Mouse (Mus musculus): ENCODE data around the gene Stt3a. TPM values are rescaled to one million over a fixed set of nuclear protein-coding genes. Genes with fewer than 3 reads are reported as not detected.

Stt3a gene
- 10 to 100 TPM; 66.8 to 84.0 TPM for total RNA-seq (2021)

DNA sequence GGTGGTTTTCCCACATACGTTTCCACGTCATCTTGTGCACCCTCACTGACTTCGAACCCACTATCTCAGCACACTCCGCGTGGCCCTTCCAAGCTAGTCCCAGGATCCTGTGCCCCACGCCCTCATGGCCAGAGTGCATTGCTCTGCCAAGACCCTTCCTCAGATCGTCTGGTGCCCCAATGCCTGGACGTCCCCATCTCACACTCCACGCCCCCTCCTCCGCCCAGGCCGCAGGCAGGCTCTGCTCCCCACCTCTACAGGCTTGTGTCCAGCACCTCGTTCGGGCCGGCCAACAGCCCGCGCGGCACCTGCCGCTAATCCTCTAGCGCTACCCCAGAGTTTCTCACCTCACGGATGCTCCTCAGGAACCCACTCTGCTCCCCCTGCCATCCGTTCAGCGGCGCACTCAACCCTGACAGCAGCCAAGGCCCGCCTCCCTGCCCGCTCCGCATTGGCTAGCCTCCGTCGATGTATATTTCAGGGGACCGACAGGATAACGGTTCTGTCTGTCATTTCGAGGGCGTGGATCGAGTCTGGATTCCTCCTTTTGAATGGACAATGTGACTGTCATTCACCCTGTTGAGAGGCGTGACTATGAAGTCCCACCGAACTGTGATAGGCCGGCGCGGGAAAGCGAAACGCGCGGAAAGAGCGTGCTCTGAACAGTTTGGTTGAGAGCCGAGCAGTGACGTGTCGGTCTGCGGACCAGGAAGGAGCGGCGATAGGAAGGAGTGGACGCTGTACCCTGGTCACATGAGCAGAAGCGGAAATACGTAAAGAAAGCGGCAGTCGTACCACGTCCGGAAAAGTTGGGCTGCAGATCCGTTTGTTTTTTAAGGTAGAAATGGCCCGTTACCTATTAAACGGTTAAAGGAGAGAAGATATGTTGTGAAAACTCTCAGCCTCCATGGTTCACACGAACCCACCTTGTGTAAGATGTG is at the start of gene Stt3a:
Gene Stt3a, minus strand, starts transcription at position 477 of the 941 bp plus-strand sequence.
- DNase-seq (ENCODE audit: extremely low spot score in 1 of 2, low spot score in 1 of 2), result peak; percentile 96 to 98

DNA sequence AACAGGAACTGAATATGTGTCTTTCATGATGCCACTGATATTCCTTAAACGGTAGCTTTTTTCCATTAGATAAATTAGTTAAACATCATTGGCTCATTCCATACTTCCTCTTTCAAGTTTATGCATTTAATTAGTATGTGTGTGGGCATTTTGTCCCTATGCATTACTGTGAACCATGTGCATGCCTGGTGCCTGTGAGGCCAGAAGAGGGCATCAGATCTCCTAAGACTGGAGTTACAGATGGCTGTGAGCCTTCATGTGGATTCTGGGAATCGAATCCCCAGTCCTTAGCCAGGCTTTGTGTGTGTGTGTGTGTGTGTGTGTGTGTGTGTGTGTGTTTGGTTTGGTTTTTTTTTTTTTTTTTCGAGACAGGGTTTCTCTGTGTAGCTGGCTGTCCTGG is 47.0 kb upstream of the Stt3a start:
- DNase-seq (ENCODE audit: extremely low spot score in 1 of 2, low spot score in 1 of 2), result no peak

DNA sequence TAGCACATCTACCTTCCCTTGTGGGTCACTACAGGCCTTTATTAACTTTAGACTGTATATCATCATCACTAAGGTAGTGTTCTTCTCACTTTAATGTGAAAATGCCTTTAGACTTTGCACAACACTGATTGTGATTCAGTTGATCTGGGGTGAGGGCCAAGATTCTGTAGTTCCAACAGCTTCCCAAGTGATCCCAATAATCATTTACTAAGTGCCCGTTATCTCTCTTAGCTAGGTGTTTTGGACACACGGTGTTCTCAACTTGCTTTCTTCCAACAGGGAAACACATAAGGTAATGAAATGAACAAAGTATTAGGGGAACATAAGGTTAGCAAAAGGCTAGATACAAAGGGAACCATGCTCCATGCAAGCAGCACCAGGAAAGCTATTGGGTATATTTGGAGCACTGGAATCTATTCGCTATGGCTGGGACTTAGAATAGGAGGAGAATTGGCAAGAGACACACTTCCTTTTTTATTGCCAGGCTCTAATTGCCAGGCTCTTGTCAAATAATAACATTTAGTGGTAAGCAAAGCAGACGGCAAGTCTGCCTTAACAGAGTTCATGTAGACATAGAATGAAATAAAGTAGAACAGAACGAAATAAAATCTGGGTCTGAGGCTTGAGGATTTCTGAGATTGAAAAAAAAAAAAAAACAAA is 40.8 kb upstream of the Stt3a start:
- no peak for DNase-seq (ENCODE audit: extremely low spot score in 1 of 2, low spot score in 1 of 2)

DNA sequence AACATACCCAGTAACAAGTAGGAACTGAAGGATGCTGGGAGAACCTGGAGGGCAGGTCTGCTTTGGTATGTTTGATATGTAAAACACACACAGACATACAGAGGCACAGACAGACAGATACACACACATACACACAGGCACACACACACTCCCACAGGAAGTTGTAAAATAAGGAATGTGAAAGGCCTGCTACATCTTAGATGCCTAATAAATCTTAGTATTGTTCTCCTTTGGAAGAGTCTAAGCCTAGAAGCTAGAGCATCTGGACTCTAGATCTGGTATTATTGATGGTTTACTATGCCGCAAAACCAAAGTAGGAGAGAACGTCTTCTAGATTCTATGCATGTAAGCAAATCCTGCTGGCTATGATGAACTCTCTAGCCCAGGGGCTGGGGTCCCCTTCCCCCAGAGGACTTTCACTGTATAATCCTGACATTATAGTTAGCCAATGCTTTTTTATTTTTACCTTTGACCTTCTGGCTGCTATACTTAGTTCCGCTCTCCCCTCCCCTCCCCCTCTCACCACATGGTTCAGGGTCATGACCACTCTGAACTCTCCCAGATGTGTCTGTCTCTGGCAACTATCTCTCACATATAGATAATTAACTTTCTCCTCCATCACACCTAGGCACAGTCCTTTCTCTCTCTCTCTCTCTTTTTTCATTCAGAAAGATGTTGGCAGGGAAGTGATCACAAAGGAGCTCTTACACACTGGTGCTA is 37.9 kb upstream of the Stt3a start:
- no peak for DNase-seq (ENCODE audit: extremely low spot score in 1 of 2, low spot score in 1 of 2)

DNA sequence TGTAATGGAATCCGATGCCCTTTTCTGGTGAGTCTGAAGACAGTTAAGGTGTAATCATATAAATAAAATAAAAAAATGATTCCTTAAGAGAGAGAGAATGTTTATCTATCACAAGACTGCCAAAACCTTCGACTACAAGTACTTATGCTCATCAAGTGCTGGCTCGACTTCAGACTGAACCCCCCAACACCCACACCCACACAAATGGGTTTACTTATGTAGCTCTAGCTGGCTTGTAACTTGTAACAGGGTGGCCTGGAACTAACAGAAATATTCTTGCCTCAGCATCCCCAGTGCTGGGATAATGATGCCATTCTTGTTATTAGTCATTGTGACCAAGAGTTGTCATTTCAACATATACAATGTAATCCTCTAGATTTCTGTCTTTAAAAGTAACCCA is 36.4 kb upstream of the Stt3a start:
- no peak for DNase-seq (ENCODE audit: extremely low spot score in 1 of 2, low spot score in 1 of 2)

DNA sequence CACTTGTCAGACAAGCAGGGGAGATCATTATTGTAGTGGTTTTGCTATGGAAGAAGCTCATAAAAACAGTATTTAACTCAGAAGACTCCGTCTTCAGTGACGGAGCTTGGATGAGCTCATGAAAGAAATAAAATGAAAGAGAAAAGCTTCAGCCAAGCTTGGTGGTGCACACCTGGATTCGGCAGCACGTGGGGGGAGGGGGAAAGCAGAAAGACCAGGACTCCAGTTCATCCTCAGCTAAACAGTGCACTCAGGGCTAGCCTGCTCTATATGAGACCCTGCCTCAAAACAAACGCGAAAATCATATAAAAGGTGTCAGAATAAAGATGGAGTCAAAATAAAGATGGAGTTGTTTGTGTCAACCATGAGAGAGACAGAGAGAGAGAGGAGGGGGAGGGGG is 35.9 kb upstream of the Stt3a start:
- no peak for DNase-seq (ENCODE audit: extremely low spot score in 1 of 2, low spot score in 1 of 2)

DNA sequence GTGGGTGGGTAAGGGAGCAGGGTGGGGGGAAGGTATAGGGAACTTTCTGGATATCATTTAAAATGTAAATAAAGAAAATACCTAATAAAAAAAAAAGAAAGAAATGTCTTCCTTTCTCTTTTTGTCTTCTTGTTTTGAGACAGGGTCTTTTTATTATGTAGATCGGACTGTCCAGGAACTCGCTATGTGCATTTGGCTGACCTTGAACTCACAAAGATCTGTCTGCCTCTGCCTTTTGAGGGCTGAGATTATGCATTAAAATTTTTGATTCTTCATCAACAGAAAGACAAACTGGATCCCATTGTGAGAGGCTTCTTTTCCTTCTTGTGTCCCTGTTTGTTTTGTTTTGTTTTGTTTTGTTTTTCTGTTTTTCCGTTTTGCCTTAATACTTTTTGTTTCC is 35.5 kb upstream of the Stt3a start:
- no peak for DNase-seq (ENCODE audit: extremely low spot score in 1 of 2, low spot score in 1 of 2)

DNA sequence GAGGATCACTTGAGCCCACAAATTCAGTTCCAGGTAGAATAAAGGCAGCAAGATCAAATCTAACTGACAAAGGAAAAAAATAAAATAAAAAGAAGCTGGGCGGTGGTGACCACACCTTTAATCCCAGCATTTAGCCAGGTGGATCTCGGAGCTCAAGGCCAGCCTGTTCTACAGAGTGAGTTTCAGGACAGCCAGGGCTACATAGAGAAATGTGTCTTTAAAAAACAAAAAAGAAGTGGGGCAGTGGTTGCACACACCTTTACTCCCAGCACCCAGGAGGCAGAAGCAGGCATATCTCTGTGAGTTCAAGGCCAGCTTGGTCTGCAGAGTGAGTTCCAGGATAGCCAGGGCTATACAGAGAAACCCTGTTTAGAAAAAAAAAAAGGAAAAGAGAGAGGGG is 34.5 kb upstream of the Stt3a start:
- DNase-seq (ENCODE audit: extremely low spot score in 1 of 2, low spot score in 1 of 2), result no peak

DNA sequence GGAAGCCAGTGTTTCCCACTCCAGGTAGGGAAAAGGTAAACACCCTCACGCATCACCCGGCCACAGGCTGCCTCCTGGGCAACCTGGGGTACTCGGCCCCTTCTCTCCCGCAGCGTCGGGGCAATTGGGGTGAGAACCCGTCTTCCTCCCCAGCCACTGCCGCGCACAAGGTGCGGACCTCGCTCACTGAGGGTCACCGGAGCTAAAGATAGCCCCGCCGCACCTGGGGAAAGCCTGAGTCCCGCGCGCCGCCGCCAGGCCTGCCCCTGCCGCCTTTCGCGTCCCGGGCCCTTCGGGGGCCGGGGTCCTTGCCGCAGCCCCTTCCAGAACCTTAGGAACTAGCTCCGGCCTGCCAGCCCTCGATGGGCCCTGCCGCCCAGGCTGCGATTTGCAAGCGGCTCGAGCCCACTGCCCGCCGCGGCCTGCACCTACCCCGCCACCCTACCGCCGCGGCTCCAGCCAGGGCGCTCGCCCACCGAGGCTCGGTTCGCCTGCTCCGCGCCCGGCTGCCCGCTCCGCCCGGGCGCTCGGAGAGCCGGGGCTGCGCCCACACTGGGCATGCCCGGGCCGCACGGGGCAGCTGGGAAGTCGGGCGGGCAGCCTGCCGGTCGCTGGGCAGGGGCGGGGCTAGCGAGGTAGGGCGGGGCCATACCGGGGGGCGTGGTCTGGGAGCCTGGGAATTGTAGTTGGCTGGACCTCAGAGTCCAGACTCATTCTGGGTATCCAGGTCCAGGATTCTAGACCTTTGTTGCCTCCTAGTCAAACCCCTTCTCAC is 29.5 kb upstream of the Stt3a start, which contains the start of gene Ei24:
Gene Ei24, minus strand, starts transcription at position 613 of the 775 bp plus-strand sequence.
- peak; percentile 83 to 87 for DNase-seq (ENCODE audit: extremely low spot score in 1 of 2, low spot score in 1 of 2)

DNA sequence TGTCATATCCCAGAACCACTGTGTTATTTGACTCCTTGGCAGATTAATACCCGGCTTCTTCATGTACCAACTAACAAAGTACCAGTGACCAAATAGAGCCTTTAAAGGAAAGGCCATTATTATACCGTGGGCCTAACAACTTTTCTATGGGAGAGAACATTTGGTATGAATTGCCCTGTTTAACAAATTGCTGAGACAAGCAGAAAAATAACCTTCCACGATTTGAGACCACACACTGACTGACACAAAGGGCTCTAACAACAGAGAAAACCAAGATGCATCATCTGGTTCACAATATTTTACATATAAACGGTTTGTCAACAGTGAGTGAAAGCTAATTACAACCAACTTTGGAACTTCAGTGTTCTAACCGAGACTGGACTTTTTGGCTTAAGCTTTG is 28.7 kb upstream of the Stt3a start:
- no peak for DNase-seq (ENCODE audit: extremely low spot score in 1 of 2, low spot score in 1 of 2)

DNA sequence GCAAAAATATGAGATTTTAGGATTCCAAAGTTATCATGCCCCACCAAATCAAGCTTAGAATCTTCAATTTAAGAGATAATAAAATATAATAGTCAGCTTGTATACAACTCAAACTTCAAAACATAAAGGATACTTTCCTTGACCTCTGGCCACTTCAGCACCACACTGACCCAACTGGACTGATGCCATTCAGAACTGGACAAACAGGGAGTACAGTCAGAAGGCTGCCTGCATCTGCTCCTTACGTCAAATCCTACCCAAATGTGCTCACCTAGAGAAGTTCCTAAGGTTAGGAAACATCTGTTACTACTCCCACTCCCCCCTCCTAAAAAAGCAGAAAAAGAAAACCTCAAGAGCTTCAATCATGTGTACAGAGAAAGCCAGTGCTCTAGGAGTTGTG is 28.1 kb upstream of the Stt3a start:
- DNase-seq (ENCODE audit: extremely low spot score in 1 of 2, low spot score in 1 of 2), result no peak

DNA sequence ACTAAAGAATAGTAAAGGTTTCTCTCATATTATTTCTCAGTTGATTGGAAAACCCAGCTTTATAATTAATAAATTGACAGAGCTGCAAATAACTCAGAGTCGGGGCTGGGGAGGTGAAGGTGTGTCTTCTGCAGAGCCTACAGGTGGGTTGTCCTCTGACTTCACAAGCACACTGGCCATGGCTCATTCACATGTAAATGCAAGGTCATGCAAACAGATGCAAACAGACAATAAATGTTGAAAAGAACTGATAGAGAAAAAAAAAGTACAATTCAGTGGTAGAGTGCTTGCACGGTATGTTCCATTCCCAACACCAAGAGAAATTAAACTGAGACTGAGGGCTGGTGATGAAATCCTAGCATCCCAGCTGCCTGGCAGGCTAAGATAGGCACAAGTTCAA is 27.0 kb upstream of the Stt3a start:
- DNase-seq (ENCODE audit: extremely low spot score in 1 of 2, low spot score in 1 of 2), result no peak

DNA sequence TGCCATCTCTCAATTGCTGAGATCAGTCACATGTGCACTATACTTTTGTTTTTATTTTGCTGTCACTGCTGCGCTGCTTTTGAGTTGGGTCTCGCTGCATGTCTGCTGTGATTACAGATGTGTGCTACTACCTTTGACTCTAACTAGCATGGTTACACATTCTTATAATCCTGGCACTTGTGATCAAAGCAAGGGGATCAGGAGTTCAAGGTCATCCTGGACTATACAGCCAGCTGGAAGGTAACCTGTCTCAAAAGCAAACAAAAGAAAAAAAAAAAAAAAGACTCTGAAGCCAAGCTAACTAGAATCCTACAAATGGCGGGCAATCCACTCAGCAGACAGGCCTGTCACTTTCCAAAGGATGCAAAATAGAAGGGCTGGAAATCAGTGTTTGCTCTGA is 24.7 kb upstream of the Stt3a start:
- no peak for DNase-seq (ENCODE audit: extremely low spot score in 1 of 2, low spot score in 1 of 2)

DNA sequence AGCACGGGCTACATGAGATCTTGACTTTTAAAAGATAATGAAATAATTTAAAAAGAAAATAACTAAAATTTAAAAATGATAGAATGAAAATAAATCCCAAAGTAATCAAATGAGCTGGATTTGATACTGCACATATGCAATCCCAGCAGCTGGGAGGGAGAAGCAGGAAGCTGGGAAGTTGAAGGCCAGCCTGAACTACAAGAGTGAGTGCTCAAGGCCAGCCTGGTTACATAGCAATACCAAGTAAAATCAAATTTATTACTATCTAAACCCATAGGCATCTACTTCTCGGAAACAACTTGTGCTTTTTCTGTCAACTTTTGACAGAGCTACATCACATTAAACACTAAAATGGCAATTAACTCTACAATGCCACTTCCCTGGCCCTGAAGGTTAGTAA is 16.4 kb upstream of the Stt3a start:
- no peak for DNase-seq (ENCODE audit: extremely low spot score in 1 of 2, low spot score in 1 of 2)

DNA sequence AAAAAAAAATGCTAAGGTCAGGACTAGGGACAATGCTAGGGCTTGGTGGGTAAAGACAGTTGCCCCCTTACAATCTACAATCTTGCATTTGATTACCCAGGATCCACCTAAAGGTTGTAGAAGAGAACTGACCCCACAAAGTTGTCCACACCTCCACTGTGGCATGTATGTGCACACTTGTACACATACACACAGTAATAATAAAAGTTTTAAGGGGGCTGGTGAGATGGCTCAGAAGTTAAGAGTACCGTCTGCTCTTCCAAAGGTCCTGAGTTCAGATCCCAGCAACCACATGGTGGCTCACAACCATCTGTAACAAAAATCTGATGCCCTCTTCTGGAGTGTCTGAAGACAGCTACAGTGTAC is 1.6 kb upstream of the Stt3a start:
- DNase-seq (ENCODE audit: extremely low spot score in 1 of 2, low spot score in 1 of 2), result no peak

DNA sequence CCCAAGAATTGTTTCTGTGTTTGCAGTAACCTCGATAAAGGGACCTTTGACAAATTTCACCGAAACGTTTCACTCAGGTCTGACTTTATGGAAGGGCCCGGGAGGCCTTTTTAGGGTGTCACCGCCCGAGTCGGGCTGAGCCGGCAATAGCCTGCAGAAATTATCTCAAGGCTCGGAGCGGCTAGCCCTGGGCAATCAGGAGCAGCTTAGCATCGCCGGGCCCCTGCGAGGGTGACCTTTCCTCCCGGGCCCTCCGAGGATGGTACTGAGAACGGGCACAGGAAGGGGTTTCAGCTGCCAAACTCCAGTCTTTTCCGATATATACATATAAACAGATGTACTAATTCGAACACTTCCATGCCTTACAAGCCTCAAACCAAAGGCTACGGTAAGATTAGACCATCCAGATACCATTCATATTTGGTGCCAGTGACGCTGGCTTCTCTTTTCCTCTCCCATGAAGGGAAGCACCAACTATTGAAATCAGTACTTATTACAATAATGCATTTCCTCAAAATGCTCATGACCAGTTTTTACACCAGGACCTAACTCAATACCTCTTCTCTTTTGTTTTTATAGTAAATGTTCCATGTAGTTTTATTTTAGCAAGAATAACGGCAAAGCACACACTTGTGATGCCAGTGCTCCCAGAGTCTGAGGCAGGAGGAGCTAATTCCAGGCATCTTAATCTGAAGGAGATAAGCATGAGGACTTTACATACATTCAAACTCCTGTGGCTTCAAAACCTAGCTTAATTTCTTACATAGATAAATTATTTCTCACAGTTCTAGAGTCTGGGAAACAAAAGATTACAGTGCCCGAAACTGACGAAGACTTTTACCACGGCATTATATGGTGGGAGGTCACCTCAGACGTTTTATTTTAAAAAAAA is 923 bp upstream of the Stt3a start:
- peak; percentile 36 to 53 for DNase-seq (ENCODE audit: extremely low spot score in 1 of 2, low spot score in 1 of 2)

DNA sequence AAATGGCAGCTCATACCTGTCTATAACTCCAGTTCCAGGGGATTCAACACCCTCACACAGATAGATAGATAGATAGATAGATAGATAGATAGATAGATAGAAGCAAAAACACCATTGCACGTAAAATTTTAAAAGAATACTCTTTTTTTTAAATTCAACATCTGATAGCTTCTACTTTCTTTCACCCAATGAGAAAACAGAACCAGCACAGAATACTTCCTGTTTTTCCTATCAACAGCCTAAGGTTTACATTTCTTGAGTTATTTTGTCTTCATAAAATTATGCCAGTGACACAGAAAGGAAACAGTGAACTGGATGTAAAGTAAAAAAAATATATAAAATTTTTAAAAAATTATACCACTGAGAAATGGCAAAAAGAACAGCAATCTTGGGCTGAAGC is 3.1 kb downstream of the Stt3a start:
- DNase-seq (ENCODE audit: extremely low spot score in 1 of 2, low spot score in 1 of 2), result no peak

DNA sequence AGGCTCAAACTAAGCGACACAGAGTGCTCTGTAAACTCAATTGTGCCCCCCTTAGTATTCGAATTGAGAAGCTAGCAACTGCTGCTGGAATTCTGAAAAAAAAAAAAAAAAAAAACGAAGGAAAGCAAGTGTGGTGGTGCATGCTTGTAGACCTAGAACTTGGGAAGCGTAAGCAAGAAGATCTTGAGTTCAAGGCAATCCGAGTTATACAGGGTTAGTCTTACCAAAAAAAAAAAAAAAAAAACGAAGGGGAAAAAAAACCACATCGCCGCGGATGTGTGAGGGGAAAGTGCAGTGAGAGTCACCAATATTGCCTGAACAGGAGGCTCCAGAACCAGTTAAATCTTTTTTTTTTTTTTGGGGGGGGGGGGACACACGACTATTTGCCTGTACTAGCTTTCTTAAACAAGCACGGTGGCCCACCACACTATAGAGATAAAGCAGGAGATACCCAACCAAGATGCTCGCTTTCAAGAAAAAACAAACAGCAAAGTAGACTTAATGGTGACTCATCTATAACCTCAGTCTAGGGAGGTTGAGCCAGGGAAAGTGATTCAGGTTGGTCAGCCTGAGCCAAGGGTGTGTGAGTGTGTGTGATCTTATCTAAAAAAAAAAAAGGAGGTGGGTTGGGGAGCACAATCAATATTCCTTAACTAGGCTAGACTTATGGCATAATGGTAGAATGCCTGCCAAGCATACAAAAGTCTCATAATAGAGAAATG is 40.3 kb downstream of the Stt3a start, which contains the start of gene Chek1:
Gene Chek1, minus strand, starts transcription at position 32 of the 722 bp plus-strand sequence.
- DNase-seq (ENCODE audit: extremely low spot score in 1 of 2, low spot score in 1 of 2), result no peak
